Mouse (Mus musculus) MEL (cell line): ENCODE results near the gene Epo. TPM values are rescaled to one million over a fixed set of nuclear protein-coding genes. Genes with fewer than 3 reads are reported as not detected.
A peak's percentile ranks its signal among the peaks of the same experiment; 100 is the strongest.

ENCODE experiments used
- DNase-seq: peaks from one replicate; pipeline ENCODE4 v3.0.0; 2011; ENCODE audit warnings: low read depth, low spot score
- H3K27ac ChIP-seq: 2 replicates; pipeline ENCODE4 v1.5.1; 2012; ENCODE audit warnings: low read depth, mild to moderate bottlenecking, control low read depth, low read length, moderate library complexity; ENCODE audit not compliant: control insufficient read depth
- H3K27me3 ChIP-seq, 2 experiments: fragments of 150-350 bp in 1 of 2; sonication (generic) in 1 of 2; 2 replicates each; pipeline ENCODE4 v1.6.1; 2012; ENCODE audit warnings: low read length in 2 of 2, mild to moderate bottlenecking in 2 of 2, improper control_type of control experiment in 1 of 2, moderate library complexity in 1 of 2; ENCODE audit not compliant: insufficient read depth in 2 of 2, control insufficient read depth in 1 of 2
- H3K36me3 ChIP-seq, 2 experiments: 2 replicates each; pipeline ENCODE4 v1.6.1; 2012 to 2014; ENCODE audit warnings: low read length in 2 of 2, improper control_type of control experiment in 1 of 2, inconsistent platforms in 1 of 2, mild to moderate bottlenecking in 1 of 2; ENCODE audit not compliant: insufficient read depth in 2 of 2, control insufficient read depth in 1 of 2
- H3K4me1 ChIP-seq, 2 experiments: fragments of 150-350 bp in 1 of 2; sonication (generic) in 1 of 2; 2 replicates each; pipeline ENCODE4 v1.6.1; 2012; ENCODE audit warnings: low read length in 2 of 2, improper control_type of control experiment in 1 of 2, mild to moderate bottlenecking in 1 of 2; ENCODE audit not compliant: insufficient read depth in 2 of 2, control insufficient read depth in 1 of 2
- H3K4me3 ChIP-seq, 2 experiments: fragments of 150-350 bp in 1 of 2; sonication (generic) in 1 of 2; 2 replicates each; pipeline ENCODE4 v1.5.1; 2012; ENCODE audit warnings: low read depth in 2 of 2, low read length in 2 of 2, mild to moderate bottlenecking in 2 of 2, moderate library complexity in 2 of 2, control low read depth in 1 of 2, improper control_type of control experiment in 1 of 2; ENCODE audit not compliant: control insufficient read depth in 1 of 2, insufficient read depth in 1 of 2
- H3K79me2 ChIP-seq: 2 replicates; pipeline ENCODE4 v1.6.1; 2012; ENCODE audit warnings: mild to moderate bottlenecking, low read length, moderate library complexity; ENCODE audit not compliant: control insufficient read depth, poor library complexity, insufficient read depth
- H3K9ac ChIP-seq: 2 replicates; pipeline ENCODE4 v1.6.1; 2012; ENCODE audit warnings: low read depth, mild to moderate bottlenecking, control low read depth, low read length, moderate library complexity; ENCODE audit not compliant: control insufficient read depth, poor library complexity, severe bottlenecking
- H3K9me3 ChIP-seq: fragments of 150-350 bp; sonication (generic); replicated peaks from 2 replicates; pipeline ENCODE4 v1.6.1; 2012; ENCODE audit warnings: mild to moderate bottlenecking, low read length, improper control_type of control experiment, moderate library complexity; ENCODE audit not compliant: insufficient read depth
- CHD1 ChIP-seq: IDR thresholded peaks from 2 replicates; pipeline ENCODE4 v1.6.1; 2012; ENCODE audit warnings: low read depth, mild to moderate bottlenecking, inconsistent platforms, low read length, improper control_type of control experiment
- CTCF ChIP-seq, 3 experiments: IDR thresholded peaks in 2 of 3; conservative IDR thresholded peaks in 1 of 3; 2 replicates each; pipeline ENCODE4 v1.5.1; 2011 to 2012; ENCODE audit warnings: low read length in 3 of 3, low read depth in 2 of 3, mild to moderate bottlenecking in 2 of 3, improper control_type of control experiment in 1 of 3, inconsistent platforms in 1 of 3, mixed read lengths in 1 of 3, moderate library complexity in 1 of 3; ENCODE audit not compliant: control insufficient read depth in 1 of 3, insufficient read depth in 1 of 3, poor library complexity in 1 of 3, severe bottlenecking in 1 of 3
- E2F4 ChIP-seq: IDR thresholded peaks from 2 replicates; pipeline ENCODE4 v1.6.1; 2011; ENCODE audit warnings: low read depth, low read length, improper control_type of control experiment, borderline replicate concordance
- ELF1 ChIP-seq: IDR thresholded peaks from 2 replicates; pipeline ENCODE4 v1.6.1; 2014; ENCODE audit warnings: low read depth, mild to moderate bottlenecking, inconsistent platforms, low read length, improper control_type of control experiment, moderate library complexity
- EP300 ChIP-seq, 2 experiments: IDR thresholded peaks; 2 replicates each; pipeline ENCODE4 v1.6.1; 2011; ENCODE audit warnings: improper control_type of control experiment in 2 of 2, low read length in 2 of 2, low read depth in 1 of 2, mild to moderate bottlenecking in 1 of 2
- GABPA ChIP-seq: IDR thresholded peaks from 2 replicates; pipeline ENCODE4 v1.6.1; 2012; ENCODE audit warnings: low read depth, mild to moderate bottlenecking, inconsistent platforms, low read length, improper control_type of control experiment, moderate library complexity
- GATA1 ChIP-seq: IDR thresholded peaks from 2 replicates; pipeline ENCODE4 v1.6.1; 2011; ENCODE audit warnings: low read depth, low read length, improper control_type of control experiment
- HCFC1 ChIP-seq: IDR thresholded peaks from 2 replicates; pipeline ENCODE4 v1.6.1; 2012; ENCODE audit warnings: low read depth, mild to moderate bottlenecking, inconsistent platforms, low read length, improper control_type of control experiment, moderate library complexity
- JUND ChIP-seq: IDR thresholded peaks from 2 replicates; pipeline ENCODE4 v1.6.1; 2011; ENCODE audit warnings: low read depth, mild to moderate bottlenecking, improper control_type of control experiment, low read length
- MAX ChIP-seq: IDR thresholded peaks from 2 replicates; pipeline ENCODE4 v1.6.1; 2011; ENCODE audit warnings: low read length, improper control_type of control experiment
- MYC ChIP-seq: IDR thresholded peaks from 2 replicates; pipeline ENCODE4 v1.6.1; 2011; ENCODE audit warnings: low read depth, mild to moderate bottlenecking, low read length, improper control_type of control experiment, moderate library complexity
- NRF1 ChIP-seq: IDR thresholded peaks from 2 replicates; pipeline ENCODE4 v1.6.1; 2014; ENCODE audit warnings: low read depth, mild to moderate bottlenecking, inconsistent platforms, low read length, improper control_type of control experiment, moderate library complexity; ENCODE audit not compliant: poor library complexity, insufficient read depth, severe bottlenecking
- POLR2A ChIP-seq, 2 experiments: IDR thresholded peaks; 2 replicates each; pipeline ENCODE4 v1.6.1; 2011 to 2012; ENCODE audit warnings: low read length in 2 of 2, mild to moderate bottlenecking in 2 of 2, control low read depth in 1 of 2, improper control_type of control experiment in 1 of 2, low read depth in 1 of 2, moderate library complexity in 1 of 2; ENCODE audit not compliant: control insufficient read depth in 1 of 2, insufficient read depth in 1 of 2, poor library complexity in 1 of 2
- RAD21 ChIP-seq: IDR thresholded peaks from 2 replicates; pipeline ENCODE4 v1.6.1; 2011; ENCODE audit warnings: mild to moderate bottlenecking, low read depth, low read length, improper control_type of control experiment
- RCOR1 ChIP-seq: IDR thresholded peaks from 2 replicates; pipeline ENCODE4 v1.6.1; 2012; ENCODE audit warnings: low read depth, mild to moderate bottlenecking, inconsistent platforms, low read length, improper control_type of control experiment
- SMC3 ChIP-seq: IDR thresholded peaks from 2 replicates; pipeline ENCODE4 v1.6.1; 2011; ENCODE audit warnings: low read depth, low read length, improper control_type of control experiment
- TAL1 ChIP-seq: IDR thresholded peaks from 2 replicates; pipeline ENCODE4 v1.6.1; 2012; ENCODE audit warnings: mild to moderate bottlenecking, inconsistent platforms, low read length, moderate library complexity, mixed read lengths
- ZC3H11A ChIP-seq: IDR thresholded peaks from 2 replicates; pipeline ENCODE4 v1.6.1; 2012; ENCODE audit warnings: low read depth, mild to moderate bottlenecking, inconsistent platforms, low read length, improper control_type of control experiment
- ZKSCAN1 ChIP-seq: IDR thresholded peaks from 2 replicates; pipeline ENCODE4 v1.6.1; 2012; ENCODE audit warnings: low read depth, mild to moderate bottlenecking, inconsistent platforms, low read length, improper control_type of control experiment, moderate library complexity
- ZNF384 ChIP-seq: IDR thresholded peaks from 2 replicates; pipeline ENCODE4 v1.6.1; 2012; ENCODE audit warnings: low read depth, mild to moderate bottlenecking, inconsistent platforms, low read length, improper control_type of control experiment
- polyA plus RNA-seq, 2 experiments: library from polyadenylated mRNA; stranded (reverse) in 1 of 2; unstranded in 1 of 2; fragments of >175 nt in 1 of 2; fragments of >200 nt in 1 of 2; gene quantifications; 2 replicates each; pipeline versions ENCODE4 v1.2.1 to v1.2.4; 2012; ENCODE audit warnings: low replicate concordance in 2 of 2, low read depth in 1 of 2; ENCODE audit not compliant: insufficient read length in 2 of 2, insufficient read depth in 1 of 2, missing spikeins in 1 of 2
- total RNA-seq: library from RNA; depleted of rRNA; stranded (reverse); fragments of 300-350 nt; gene quantifications from 2 replicates; pipeline ENCODE4 v1.2.3, GENCODE M21; 2012

The Epo gene
- total and polyA plus RNA-seq, 3 experiments, result not detected

DNA sequence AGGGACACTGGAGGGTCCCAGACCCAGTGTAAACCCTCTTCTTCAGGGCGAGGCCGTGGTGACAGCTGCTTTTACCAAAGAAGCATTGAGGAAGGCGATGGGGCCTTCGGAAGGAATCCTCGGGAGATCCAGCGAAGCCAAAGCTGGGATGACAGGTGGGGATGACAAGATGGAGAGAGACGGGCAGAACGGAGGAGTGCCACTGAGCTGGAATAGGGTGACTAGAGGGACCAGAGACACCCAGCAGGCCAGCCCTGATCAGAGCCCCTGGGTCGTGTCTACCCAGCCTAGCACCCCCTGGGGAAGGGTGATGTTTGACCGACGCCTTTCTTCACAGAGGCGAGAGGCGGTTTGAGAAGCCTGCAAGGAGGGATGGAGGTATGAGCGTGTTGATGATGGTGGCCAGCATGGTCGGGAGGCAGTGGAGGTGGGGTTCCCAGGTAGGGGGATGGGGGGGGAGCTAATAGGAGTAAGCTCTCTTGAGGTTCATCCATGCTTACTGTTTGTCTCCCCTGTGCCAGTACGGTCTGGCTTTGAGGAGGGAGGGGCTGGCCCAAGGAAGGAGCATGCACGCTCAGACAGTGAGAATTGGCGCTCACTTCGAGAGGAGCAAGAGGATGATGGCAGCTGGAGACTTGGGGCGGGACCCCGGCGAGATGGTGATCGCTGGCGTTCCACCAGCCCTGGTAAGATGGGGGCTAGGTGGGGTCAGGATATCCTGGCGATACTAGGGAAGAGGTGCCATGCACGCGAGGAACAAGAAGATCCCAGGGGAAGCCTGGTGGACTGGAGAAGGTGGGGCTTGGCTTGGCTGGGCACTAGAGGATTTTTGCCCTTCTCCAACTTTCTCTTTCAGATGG lies 13.1 kb downstream of the Epo start:
- Histone ChIP-seq H3K9me3 (no peaks in the 10 kb centered on the region), H3K27ac (no peak overlapping the region), H3K36me3 (peaks cover 0 to 4% of the 10 kb centered on the region in 2 experiments; a peak in 2 of 4 replicates)

DNA sequence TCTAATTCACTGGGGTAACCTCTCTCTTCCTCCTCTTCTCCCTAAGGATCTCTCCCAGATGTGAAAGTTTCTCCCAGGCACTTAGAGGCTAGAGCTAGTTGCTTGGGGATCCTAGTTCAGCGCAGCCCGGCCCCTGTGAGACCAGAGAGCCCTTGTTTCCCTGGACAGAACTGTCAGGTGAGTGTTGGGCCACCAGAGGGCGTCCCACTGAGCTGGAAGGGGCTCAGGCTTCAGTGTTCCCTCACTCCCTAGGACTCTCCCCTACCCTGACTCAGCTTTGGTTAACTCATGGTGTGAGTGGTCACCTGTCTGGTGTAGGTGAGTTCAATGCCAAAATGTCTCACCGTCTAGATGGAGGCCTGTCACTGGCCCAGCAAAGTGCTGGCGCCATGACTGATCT lies 14.6 kb downstream of the Epo start, which contains the start of gene Gigyf1:
Gigyf1 (plus strand) TSS at position 113 of the 400 bp plus-strand sequence.
- Histone ChIP-seq H3K9me3 (no peaks in the 10 kb centered on the region), H3K27ac (no peak within 1 kb of the TSS), H3K27me3 (no peaks in the 10 kb centered on the region), H3K9ac (no peak within 1 kb of the TSS), H3K79me2 (peaks cover 18% of the 10 kb centered on the region; the same call in 1 of the 2 replicates), H3K36me3 (peaks cover 0 to 2% of the 10 kb centered on the region in 2 experiments; a peak in 2 of 4 replicates), H3K4me3 (no peak within 1 kb of the TSS), H3K4me1 (no peaks in the 10 kb centered on the region)
- peak; percentile 70 to 81 (median 70) for TF ChIP-seq CTCF (IDR thresholded peaks at IDR 0.05 in 2 of 3, conservative IDR thresholded peaks at IDR 0.05 in 1 of 3; ENCODE audit: control insufficient read depth in 1 of 3, insufficient read depth in 1 of 3, low read depth in 2 of 3, low read length in 3 of 3, poor library complexity in 1 of 3, severe bottlenecking in 1 of 3)
- TF ChIP-seq ZKSCAN1, result no peak
- peak; percentile 35 for TF ChIP-seq RAD21
- peak; percentile 75 for TF ChIP-seq SMC3
- DNase-seq, result peak; percentile 57

More for the DNA sequence above, 13.1 kb downstream of the Epo start:
- Histone ChIP-seq H3K27me3 (no peaks in the 10 kb centered on the region), H3K79me2 (peaks cover 7% of the 10 kb centered on the region; the same call in 1 of the 2 replicates), H3K4me1 (no peaks in the 10 kb centered on the region), H3K9ac (no peak overlapping the region), H3K4me3 (no peak overlapping the region)
- DNase-seq, result no peak
- TF ChIP-seq HCFC1 (no peak), E2F4 (no peak), ZNF384 (no peak)

DNA sequence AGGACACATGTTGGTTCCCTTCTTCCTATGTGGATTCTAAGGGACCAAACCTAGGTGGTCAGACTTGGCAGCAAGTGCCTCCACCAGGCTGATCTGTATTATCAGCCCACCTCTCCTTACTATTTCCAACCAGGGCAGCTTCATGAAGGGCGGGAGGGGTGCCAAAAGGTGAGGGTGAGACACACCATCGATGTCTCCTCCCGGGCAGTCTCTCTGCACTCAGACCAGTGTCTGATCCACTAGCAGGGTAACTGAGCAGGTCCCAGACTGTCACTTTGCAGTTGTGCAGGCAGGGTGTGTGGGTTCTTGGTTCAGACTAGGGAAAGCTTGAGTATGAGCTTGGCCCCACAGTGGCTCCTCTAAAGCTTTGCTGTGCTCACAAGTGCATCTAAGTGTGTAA lies 18.2 kb downstream of the Epo start:
- DNase-seq, result no peak
- peaks cover 48% of the 10 kb centered on the region for H3K79me2 ChIP-seq
- H3K4me1 ChIP-seq, result peaks cover 2 to 10% of the 10 kb centered on the region in 2 experiments
- no peak overlapping the region for H3K9ac ChIP-seq
- H3K27me3 ChIP-seq, result no peaks in the 10 kb centered on the region
- H3K27ac ChIP-seq, result no peak overlapping the region
- TF ChIP-seq GATA1, result no peak
- TF ChIP-seq MAX, result no peak
- TF ChIP-seq JUND, result no peak
- no peak for TF ChIP-seq ELF1
- TF ChIP-seq ZC3H11A, result no peak
- no peak for TF ChIP-seq EP300 (IDR thresholded peaks at IDR 0.05; ENCODE audit: low read depth in 1 of 2, low read length in 2 of 2)
- no peak for TF ChIP-seq NRF1
- no peak for TF ChIP-seq CHD1
- TF ChIP-seq CTCF (IDR thresholded peaks at IDR 0.05 in 2 of 3, conservative IDR thresholded peaks at IDR 0.05 in 1 of 3; ENCODE audit: control insufficient read depth in 1 of 3, insufficient read depth in 1 of 3, low read depth in 2 of 3, low read length in 3 of 3, poor library complexity in 1 of 3, severe bottlenecking in 1 of 3), result no peak
- no peak for TF ChIP-seq RCOR1
- no peak for TF ChIP-seq GABPA
- TF ChIP-seq MYC, result no peak
- no peak for TF ChIP-seq TAL1
- no peak for TF ChIP-seq POLR2A (IDR thresholded peaks at IDR 0.05; ENCODE audit: control insufficient read depth in 1 of 2, insufficient read depth in 1 of 2, low read depth in 1 of 2, low read length in 2 of 2, poor library complexity in 1 of 2)
- no peak overlapping the region for H3K4me3 ChIP-seq
- peaks cover 0 to 5% of the 10 kb centered on the region in 2 experiments; a peak in 2 of 4 replicates for H3K36me3 ChIP-seq
- no peaks in the 10 kb centered on the region for H3K9me3 ChIP-seq
